Mouse (Mus musculus): ENCODE results near the gene Dcdc2c. TPM values are rescaled to one million over a fixed set of nuclear protein-coding genes. Genes with fewer than 3 reads are reported as not detected.

Dcdc2c gene
- polyA plus RNA-seq, 1 experiment from 2014 or later, result not detected

Other genes starting within 250 kb of the Dcdc2c start
- not detected in 2 replicates for gene Allc, start 30.1 kb upstream of the Dcdc2c start, polyA plus RNA-seq (2016; fragmentation: Nextera tagmentation; extraction: Ambion mirVana)
- 6.3 and 6.5 TPM in 2 replicates for gene Colec11, start 71.0 kb upstream of the Dcdc2c start, polyA plus RNA-seq (2016; fragmentation: Nextera tagmentation; extraction: Ambion mirVana)
- gene Rps7, start 83.6 kb upstream of the Dcdc2c start, polyA plus RNA-seq (2016; fragmentation: Nextera tagmentation; extraction: Ambion mirVana), result 513 and 523 TPM in 2 replicates
- 17.8 and 18.1 TPM in 2 replicates for gene Rnaseh1, start 97.2 kb upstream of the Dcdc2c start, polyA plus RNA-seq (2016; fragmentation: Nextera tagmentation; extraction: Ambion mirVana)
- 42.2 and 43.3 TPM in 2 replicates for gene Adi1, start 122.8 kb upstream of the Dcdc2c start, polyA plus RNA-seq (2016; fragmentation: Nextera tagmentation; extraction: Ambion mirVana)
- 33.5 and 35.1 TPM in 2 replicates for gene Trappc12, start 198.1 kb upstream of the Dcdc2c start, polyA plus RNA-seq (2016; fragmentation: Nextera tagmentation; extraction: Ambion mirVana)
- gene Eipr1, start 199.4 kb upstream of the Dcdc2c start, polyA plus RNA-seq (2016; fragmentation: Nextera tagmentation; extraction: Ambion mirVana), result 20.9 and 25.2 TPM in 2 replicates

Data from heart, embryonic 12.5 days (tissue).